10 mouse cellular contexts compared by ENCODE assay signal in genomic region chr16:10737571-10737970, GRCm38 (mm10). TPM values are rescaled to one million over a fixed set of nuclear protein-coding genes. Genes with fewer than 3 reads are reported as not detected.
DNase-seq lines count a peak whose midpoint lies in the region; ATAC-seq and TF ChIP-seq lines count a peak whose summit lies in the region.
"Had no signal": no experiment of that assay in that cellular context is flagged by ENCODE, and none has a peak within 500 bp of the region (broad histone marks: within the 10 kb centered on the region; RNA-seq: fewer than 3 reads in every experiment).

No protein-coding gene starts in this region.

- no peaks in the 10 kb centered on the region for H3K9me3 ChIP-seq in lung, embryonic 15.5 days
- H3K9me3 ChIP-seq in forebrain, embryonic 11.5 days (ENCODE audit: control insufficient read depth, low read length) = no peaks in the 10 kb centered on the region

- TF ChIP-seq POLR2A in heart, adult 2 months (IDR thresholded peaks at IDR 0.05; ENCODE audit: insufficient read depth, low read depth, low read length) = peak; percentile 43; the same call in 1 of the 2 replicates

- H3K27ac ChIP-seq in heart, adult 2 months = peak overlapping the region; percentile 87
- H3K27ac ChIP-seq in lung, embryonic 15.5 days = peak overlapping the region; percentile 83
- no peak overlapping the region for H3K27ac ChIP-seq in forebrain, embryonic 11.5 days (ENCODE audit: low read depth, low read length)

- peak; percentile 35 for DNase-seq in embryo, embryonic 10.5 days (ENCODE audit: low spot score)
- DNase-seq in embryo, embryonic 9.5 days (ENCODE audit: extremely low spot score) = no peak
- DNase-seq in heart, adult 2 months = peak; percentile 57 to 66
- DNase-seq in kidney, adult 8-10 months = peak; percentile 41 to 64
- no peak for DNase-seq in forebrain, embryonic 11.5 days (ENCODE audit: low spot score)
- DNase-seq in cerebellum, adult 9-10 months = no peak
- DNase-seq in spleen, postnatal 10 days (ENCODE audit: low spot score in 2 of 2) = no peak
- DNase-seq: layer of hippocampus, postnatal 36 days had no signal

- H3K4me2 ChIP-seq in lung, embryonic 15.5 days = no peak overlapping the region
- no peak overlapping the region for H3K4me2 ChIP-seq in forebrain, embryonic 11.5 days (ENCODE audit: low read depth, low read length, severe bottlenecking)

- peak; percentile 90 for TF ChIP-seq EP300 in heart, adult 2 months (IDR thresholded peaks at IDR 0.05; ENCODE audit: insufficient read depth, low read depth, low read length)

- no peak overlapping the region for H3K4me3 ChIP-seq in heart, adult 2 months
- H3K4me3 ChIP-seq in lung, embryonic 15.5 days = no peak overlapping the region
- no peak overlapping the region for H3K4me3 ChIP-seq in forebrain, embryonic 11.5 days (ENCODE audit: low read depth, low read length)
- H3K4me3 ChIP-seq: erythroblast, embryonic 14.5 days had no signal

- no peak overlapping the region for H3K9ac ChIP-seq in heart, adult 2 months (ENCODE audit: low read depth, low read length)
- no peak overlapping the region for H3K9ac ChIP-seq in lung, embryonic 15.5 days
- H3K9ac ChIP-seq in forebrain, embryonic 11.5 days (ENCODE audit: low read length) = no peak overlapping the region

- ATAC-seq in lung, embryonic 15.5 days (ENCODE audit: borderline replicate concordance, extremely low read depth, low FRiP score, low TSS enrichment) = no peak
- no peak for ATAC-seq in forebrain, embryonic 11.5 days (replicated peaks; ENCODE audit: low FRiP score)

- H3K27me3 ChIP-seq in heart, adult 2 months (ENCODE audit: control insufficient read depth, insufficient read depth, low read length) = no peaks in the 10 kb centered on the region
- H3K27me3 ChIP-seq in lung, embryonic 15.5 days = no peaks in the 10 kb centered on the region
- no peaks in the 10 kb centered on the region for H3K27me3 ChIP-seq in forebrain, embryonic 11.5 days (ENCODE audit: control insufficient read depth, insufficient read depth, low read length)

- H3K4me1 ChIP-seq in heart, adult 2 months (ENCODE audit: control insufficient read depth, insufficient read depth, low read length) = peaks cover 39% of the 10 kb centered on the region
- H3K4me1 ChIP-seq in lung, embryonic 15.5 days = peaks cover 51% of the 10 kb centered on the region
- 0 out of 2 replicates have a peak, but pooled peaks cover 4% of the 10 kb centered on the region for H3K4me1 ChIP-seq in forebrain, embryonic 11.5 days (replicated peaks; ENCODE audit: control insufficient read depth, insufficient read depth, low read length)

- H3K79me2 ChIP-seq in heart, adult 2 months (replicated peaks; ENCODE audit: control insufficient read depth, insufficient read depth, low read length) = no peaks in the 10 kb centered on the region

- intact Hi-C loops in heart, adult 2 months (cut with DNase I) = loop anchor here (2.0 kb wide), 1 partner anchor 47 kb away; no protein-coding TSS in a partner anchor

- peak; percentile 32 for TF ChIP-seq CTCF in heart, adult 2 months (IDR thresholded peaks at IDR 0.05)

- H3K36me3 ChIP-seq in heart, adult 2 months (ENCODE audit: control insufficient read depth, insufficient read depth, low read length) = peaks cover 11% of the 10 kb centered on the region
- no peaks in the 10 kb centered on the region for H3K36me3 ChIP-seq in lung, embryonic 15.5 days
- H3K36me3 ChIP-seq in forebrain, embryonic 11.5 days (ENCODE audit: control insufficient read depth, insufficient read depth, low read length) = no peaks in the 10 kb centered on the region

- WGBS in heart, adult 2 months = 32% methylated on average over 2 of the region's 2 CpGs
- 56% methylated on average over 2 of the region's 2 CpGs for WGBS in lung, embryonic 15.5 days
- WGBS in forebrain, embryonic 11.5 days = 68% methylated on average over 2 of the region's 2 CpGs

RNA-seq across cellular contexts. Expression of gene Socs1, which starts 47.8 kb away (rescaled TPM):
- under 1 TPM; 0.34 to 0.48 TPM for total RNA-seq in heart, adult 2 months (2021)
- polyA plus RNA-seq in heart, adult 2 months (2012; rRNA removed) = 0.94 and 1.2 TPM in 2 replicates
- 9.8 and 10.4 TPM in 2 replicates for polyA plus RNA-seq in lung, embryonic 15.5 days (2015; fragmentation: Nextera tagmentation; extraction: Ambion mirVana)
- 3.0 and 3.2 TPM in 2 replicates for polyA plus RNA-seq in forebrain, embryonic 11.5 days (2014; fragmentation: Nextera tagmentation; extraction: Ambion mirVana)

RNA-seq across cellular contexts. Expression of gene Tnp2, which starts 50.9 kb away (rescaled TPM):
- not detected for total RNA-seq in heart, adult 2 months (2021)
- 4.9 and 6.8 TPM in 2 replicates for polyA plus RNA-seq in heart, adult 2 months (2012; rRNA removed)
- not detected in 2 replicates for polyA plus RNA-seq in lung, embryonic 15.5 days (2015; fragmentation: Nextera tagmentation; extraction: Ambion mirVana)
- not detected in 2 replicates for polyA plus RNA-seq in forebrain, embryonic 11.5 days (2014; fragmentation: Nextera tagmentation; extraction: Ambion mirVana)
- total RNA-seq: layer of hippocampus, postnatal 36 days had no signal
- polyA plus RNA-seq: erythroblast, embryonic 14.5 days had no signal

RNA-seq across cellular contexts. Expression of gene Prm3, which starts 53.1 kb away (rescaled TPM):
- not detected for total RNA-seq in heart, adult 2 months (2021)
- 0.41 TPM in 1 of 2 replicates, not detected in the other for polyA plus RNA-seq in heart, adult 2 months (2012; rRNA removed)
- not detected in 2 replicates for polyA plus RNA-seq in lung, embryonic 15.5 days (2015; fragmentation: Nextera tagmentation; extraction: Ambion mirVana)
- not detected in 2 replicates for polyA plus RNA-seq in forebrain, embryonic 11.5 days (2014; fragmentation: Nextera tagmentation; extraction: Ambion mirVana)
- total RNA-seq: layer of hippocampus, postnatal 36 days had no signal
- polyA plus RNA-seq: erythroblast, embryonic 14.5 days had no signal

RNA-seq across cellular contexts. Expression of gene Prm2, which starts 58.4 kb away (rescaled TPM):
- total RNA-seq in heart, adult 2 months (2021) = not detected
- polyA plus RNA-seq in heart, adult 2 months (2012; rRNA removed) = 4.9 and 5.7 TPM in 2 replicates
- not detected in 2 replicates for polyA plus RNA-seq in lung, embryonic 15.5 days (2015; fragmentation: Nextera tagmentation; extraction: Ambion mirVana)
- polyA plus RNA-seq in forebrain, embryonic 11.5 days (2014; fragmentation: Nextera tagmentation; extraction: Ambion mirVana) = not detected in 2 replicates
- total RNA-seq: layer of hippocampus, postnatal 36 days had no signal
- polyA plus RNA-seq: erythroblast, embryonic 14.5 days had no signal

Comparison
In these comparisons a context has a peak if more than half of its experiments do, and no peak if none do; other contexts are left out.
1. DNase-seq: peak in embryo, embryonic 10.5 days (single experiment), heart, adult 2 months (2 of 2) and kidney, adult 8-10 months (2 of 2); none in embryo, embryonic 9.5 days (single experiment), forebrain, embryonic 11.5 days (single experiment), cerebellum, adult 9-10 months (single experiment) and spleen, postnatal 10 days (0 of 2).